Mouse (Mus musculus) liver, adult 2 months (tissue): ENCODE data around the gene Adh5. TPM values are rescaled to one million over a fixed set of nuclear protein-coding genes. Genes with fewer than 3 reads are reported as not detected.
A peak's percentile ranks its signal among the peaks of the same experiment; 100 is the strongest.

Experiments
- DNase-seq: peaks from one replicate; pipeline ENCODE4 v3.0.0-alpha.2; 2011; ENCODE audit warnings: low read depth, low spot score; ENCODE audit errors: extremely low read depth
- H3K27ac ChIP-seq: fragments of 200-500 bp; replicated peaks from 2 replicates; pipeline ENCODE4 v1.5.1; 2012; ENCODE audit warnings: low read depth, mild to moderate bottlenecking, control low read depth, inconsistent platforms, low read length; ENCODE audit not compliant: insufficient read depth
- H3K27me3 ChIP-seq: fragments of 200-500 bp; 2 replicates; pipeline ENCODE4 v1.6.1; 2012; ENCODE audit warnings: mild to moderate bottlenecking, moderate library complexity, low read length, inconsistent platforms; ENCODE audit not compliant: control insufficient read depth, insufficient read depth
- H3K36me3 ChIP-seq: fragments of 200-500 bp; 2 replicates; pipeline ENCODE4 v1.6.1; 2012; ENCODE audit warnings: low read length, inconsistent platforms; ENCODE audit not compliant: control insufficient read depth, insufficient read depth
- H3K4me1 ChIP-seq: fragments of 200-500 bp; 2 replicates; pipeline ENCODE4 v1.6.1; 2011; ENCODE audit warnings: low read length; ENCODE audit not compliant: control insufficient read depth, insufficient read depth
- H3K4me3 ChIP-seq: fragments of 200-500 bp; 2 replicates; pipeline ENCODE4 v1.5.1; 2011; ENCODE audit warnings: low read depth, mild to moderate bottlenecking, control low read depth, low read length, moderate library complexity; ENCODE audit not compliant: insufficient read depth
- H3K79me2 ChIP-seq: fragments of 200-500 bp; 2 replicates; pipeline ENCODE4 v1.6.1; 2012; ENCODE audit warnings: inconsistent platforms, mild to moderate bottlenecking, low read length, moderate library complexity; ENCODE audit not compliant: control insufficient read depth, insufficient read depth
- H3K9ac ChIP-seq: fragments of 200-500 bp; 2 replicates; pipeline ENCODE4 v1.6.1; 2012; ENCODE audit warnings: low read depth, mild to moderate bottlenecking, control low read depth, inconsistent platforms, low read length
- CTCF ChIP-seq: fragments of 200-500 bp; IDR thresholded peaks from 2 replicates; pipeline ENCODE4 v1.5.1; 2011; ENCODE audit warnings: low read depth, low read length, control low read depth
- POLR2A ChIP-seq: fragments of 200-500 bp; IDR thresholded peaks from 2 replicates; pipeline ENCODE4 v1.6.1; 2011; ENCODE audit warnings: low read length, control low read depth; ENCODE audit not compliant: insufficient read depth; ENCODE audit errors: extremely low read depth
- WGBS: fragments of 180-500 bp; shearing (Covaris S2); methylation state at CpG from one replicate; pipeline ENCODE4 v1.1.7; 2018; 5-methylcytosine and 5-hydroxymethylcytosine counted together
- polyA plus RNA-seq: library from polyadenylated mRNA; depleted of rRNA; stranded (reverse); fragments of >200 nt; gene quantifications from 2 replicates; pipeline ENCODE4 v1.2.3, GENCODE M21; 2012
- total RNA-seq: library from RNA; depleted of rRNA; stranded (reverse); fragments of >200 nt; gene quantifications from 2 replicates; pipeline ENCODE4 v1.2.3, GENCODE M21; 2014

Adh5 gene
- total and polyA plus RNA-seq, 2 experiments: 144 to 567 TPM

GRCm38 (mm10) chr3:138424247-138424646 is 18.6 kb upstream of the Adh5 start:
- Histone ChIP-seq H3K4me1 (0 out of 2 replicates have a peak, but pooled peaks cover 4% of the 10 kb centered on the region), H3K27me3 (no peaks in the 10 kb centered on the region), H3K36me3 (peaks cover 53% of the 10 kb centered on the region), H3K79me2 (no peaks in the 10 kb centered on the region), H3K9ac (no peak overlapping the region), H3K27ac (no peak overlapping the region), H3K4me3 (no peak overlapping the region)
- 80% methylated on average over 4 of the region's 4 CpGs for WGBS
- TF ChIP-seq POLR2A (no peak), CTCF (no peak)
- no peak for DNase-seq

GRCm38 (mm10) chr3:138430360-138430976 is 12.4 kb upstream of the Adh5 start:
- H3K79me2 ChIP-seq: no peaks in the 10 kb centered on the region
- no peak for TF ChIP-seq CTCF
- TF ChIP-seq POLR2A: no peak
- peaks cover 23% of the 10 kb centered on the region for H3K36me3 ChIP-seq
- H3K27ac ChIP-seq: no peak overlapping the region
- WGBS: 16% methylated on average over 6 of the region's 6 CpGs
- peak; percentile 77 for DNase-seq
- H3K4me1 ChIP-seq: peaks cover 3% of the 10 kb centered on the region; the same call in 1 of the 2 replicates
- no peaks in the 10 kb centered on the region for H3K27me3 ChIP-seq
- H3K4me3 ChIP-seq: no peak overlapping the region
- H3K9ac ChIP-seq: no peak overlapping the region

- H3K36me3 ChIP-seq: peaks cover 23% of the 10 kb centered on the region
- DNase-seq: peak; percentile 61
- H3K9ac ChIP-seq: no peak overlapping the region
- H3K79me2 ChIP-seq: no peaks in the 10 kb centered on the region
- TF ChIP-seq POLR2A (no peak), CTCF (peak; percentile 28; the same call in 1 of the 2 replicates)
- H3K4me1 ChIP-seq: peaks cover 3% of the 10 kb centered on the region; the same call in 1 of the 2 replicates
- 73% methylated on average over 2 of the region's 2 CpGs for WGBS
- H3K27me3 ChIP-seq: no peaks in the 10 kb centered on the region
- no peak overlapping the region for H3K4me3 ChIP-seq
- no peak overlapping the region for H3K27ac ChIP-seq
Measured at GRCm38 (mm10) chr3:138431835-138432234, 11.1 kb upstream of the Adh5 start.

GRCm38 (mm10) chr3:138438716-138439115 is 4.2 kb upstream of the Adh5 start:
- Histone ChIP-seq H3K4me1 (peaks cover 2% of the 10 kb centered on the region; the same call in 1 of the 2 replicates), H3K27me3 (no peaks in the 10 kb centered on the region), H3K4me3 (no peak overlapping the region), H3K36me3 (no peaks in the 10 kb centered on the region), H3K79me2 (no peaks in the 10 kb centered on the region), H3K9ac (no peak overlapping the region), H3K27ac (no peak overlapping the region)
- TF ChIP-seq CTCF (no peak), POLR2A (no peak)
- 94% methylated on average over 3 of the region's 3 CpGs for WGBS
- DNase-seq: no peak

GRCm38 (mm10) chr3:138442203-138442602 is 690 bp upstream of the Adh5 start:
- TF ChIP-seq POLR2A (no peak), CTCF (no peak)
- no peak for DNase-seq
- Histone ChIP-seq H3K4me3 (peak overlapping the region; percentile 98), H3K36me3 (peaks cover 23% of the 10 kb centered on the region), H3K9ac (peak overlapping the region; percentile 94), H3K4me1 (peaks cover 23% of the 10 kb centered on the region), H3K27me3 (no peaks in the 10 kb centered on the region), H3K79me2 (peaks cover 14% of the 10 kb centered on the region; the same call in 1 of the 2 replicates), H3K27ac (peak overlapping the region; percentile 80)
- WGBS: 1% methylated on average over 9 of the region's 9 CpGs

- peak; percentile 96 for DNase-seq
- peak overlapping the region; percentile 99 for H3K27ac ChIP-seq
- peaks cover 21% of the 10 kb centered on the region for H3K4me1 ChIP-seq
- peaks cover 14% of the 10 kb centered on the region; the same call in 1 of the 2 replicates for H3K79me2 ChIP-seq
- peak overlapping the region; percentile 100 for H3K9ac ChIP-seq
- no peaks in the 10 kb centered on the region for H3K27me3 ChIP-seq
- WGBS: 1% methylated on average over 9 of the region's 9 CpGs
- H3K36me3 ChIP-seq: peaks cover 36% of the 10 kb centered on the region
- H3K4me3 ChIP-seq: peak overlapping the region; percentile 98
- TF ChIP-seq CTCF: no peak
- TF ChIP-seq POLR2A: no peak
Measured at GRCm38 (mm10) chr3:138443465-138443771, 525 bp downstream of the Adh5 start.
